Mouse (Mus musculus): Measurements from ENCODE around the gene Nktr. TPM values are rescaled to one million over a fixed set of nuclear protein-coding genes. Genes with fewer than 3 reads are reported as not detected.

Gene Nktr
- polyA plus RNA-seq, 1 experiment from 2014 or later = 69.0 TPM

DNA sequence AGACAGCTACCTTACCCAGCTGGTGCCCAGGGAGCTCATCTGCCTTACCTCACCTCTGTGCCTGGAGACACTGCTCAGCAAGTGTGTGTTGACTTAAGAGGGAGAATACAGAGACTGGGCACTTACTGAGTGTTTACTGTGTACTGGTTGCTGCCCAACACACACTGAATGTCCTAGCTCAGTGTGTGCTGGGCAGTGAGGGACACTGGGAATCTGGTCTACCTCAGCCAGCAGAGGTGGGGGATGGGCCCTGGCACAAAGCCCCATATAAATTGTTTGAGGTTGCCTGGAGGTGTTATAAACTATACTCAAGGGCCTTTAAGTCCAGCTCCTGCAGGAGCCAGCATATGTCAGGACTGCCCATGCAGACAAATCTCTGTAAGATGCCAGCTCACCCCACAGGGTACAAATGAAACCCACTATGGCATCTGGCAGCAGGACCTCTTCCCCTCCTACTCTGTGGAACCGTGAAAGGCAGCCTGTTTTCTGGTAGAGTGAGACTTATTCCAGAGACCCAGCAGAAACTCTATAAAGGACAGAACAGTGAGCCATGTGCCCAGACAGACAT lies 76.1 kb downstream of the Nktr start:
- Histone ChIP-seq H3K9ac (replicated peaks) (no peak overlapping the region), H3K27me3 (no peaks in the 10 kb centered on the region), H3K4me3 (replicated peaks) (no peak overlapping the region), H3K4me1 (replicated peaks) (peaks cover 14% of the 10 kb centered on the region), H3K4me2 (replicated peaks) (no peak overlapping the region), H3K9me3 (no peaks in the 10 kb centered on the region), H3K36me3 (no peaks in the 10 kb centered on the region), H3K27ac (no peak overlapping the region)
- 57% methylated on average over 1 of the region's 1 CpGs for WGBS
- ATAC-seq = no peak

DNA sequence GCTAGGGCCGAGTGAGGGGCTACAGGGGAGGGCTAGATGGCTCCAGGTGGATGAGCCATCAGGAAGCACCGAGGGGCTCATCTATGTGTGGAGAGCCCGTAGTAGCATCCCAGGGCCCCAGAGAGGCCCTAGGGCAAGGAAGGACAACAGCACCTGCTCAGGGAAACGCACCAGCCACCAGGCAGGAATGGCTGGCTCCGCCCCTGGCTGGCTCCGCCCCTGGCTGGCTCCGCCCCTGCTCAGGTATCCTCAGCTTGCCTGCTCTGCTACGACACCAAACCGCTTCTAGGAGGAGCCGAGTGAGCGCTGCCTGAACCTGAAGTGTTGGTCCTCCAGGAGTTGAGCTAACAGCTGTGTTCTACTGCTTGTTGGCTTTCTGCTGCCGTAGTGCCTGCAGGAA lies 78.8 kb downstream of the Nktr start:
- 19% methylated on average over 12 of the region's 12 CpGs for WGBS
- no peak for ATAC-seq
- H3K36me3 ChIP-seq = no peaks in the 10 kb centered on the region
- H3K9ac ChIP-seq (replicated peaks) = no peak overlapping the region
- no peak overlapping the region for H3K4me2 ChIP-seq (replicated peaks)
- H3K4me1 ChIP-seq (replicated peaks) = peaks cover 16% of the 10 kb centered on the region
- no peak overlapping the region for H3K4me3 ChIP-seq (replicated peaks)
- H3K9me3 ChIP-seq = no peaks in the 10 kb centered on the region
- H3K27ac ChIP-seq = no peak overlapping the region
- H3K27me3 ChIP-seq = no peaks in the 10 kb centered on the region

GRCm38 (mm10) chr9:121798887-121799520 lies 80.0 kb downstream of the Nktr start:
- Histone ChIP-seq H3K27me3 (no peaks in the 10 kb centered on the region), H3K4me2 (replicated peaks) (no peak overlapping the region), H3K9ac (replicated peaks) (no peak overlapping the region), H3K36me3 (no peaks in the 10 kb centered on the region), H3K4me3 (replicated peaks) (no peak overlapping the region), H3K4me1 (replicated peaks) (peaks cover 16% of the 10 kb centered on the region), H3K27ac (no peak overlapping the region), H3K9me3 (no peaks in the 10 kb centered on the region)
- WGBS = 41% methylated on average over 6 of the region's 6 CpGs
- ATAC-seq = no peak

DNA sequence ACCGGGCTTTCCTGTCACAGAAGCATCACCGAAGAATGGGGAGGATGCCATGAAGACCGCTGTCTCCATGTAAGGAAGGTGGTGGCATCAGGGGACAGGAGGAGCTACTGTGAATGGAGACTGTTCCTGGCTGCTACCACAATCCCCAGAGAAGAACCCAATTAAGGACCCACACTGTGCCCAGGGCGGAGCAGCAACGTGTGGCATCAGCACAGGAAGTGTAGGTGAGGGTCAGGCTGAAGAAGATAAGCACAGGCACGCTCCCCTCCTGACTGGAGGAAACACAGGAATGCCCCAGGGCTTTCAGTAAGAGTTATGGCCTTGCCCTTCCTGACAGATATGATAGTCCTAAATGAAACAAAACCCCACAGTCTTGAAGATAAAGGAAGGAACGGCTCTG lies 83.8 kb downstream of the Nktr start:
- ATAC-seq = no peak
- Histone ChIP-seq H3K4me1 (replicated peaks) (peaks cover 18% of the 10 kb centered on the region), H3K27ac (no peak overlapping the region), H3K36me3 (no peaks in the 10 kb centered on the region), H3K9me3 (no peaks in the 10 kb centered on the region), H3K9ac (replicated peaks) (no peak overlapping the region), H3K4me2 (replicated peaks) (no peak overlapping the region), H3K4me3 (replicated peaks) (no peak overlapping the region), H3K27me3 (no peaks in the 10 kb centered on the region)
- WGBS = 84% methylated on average over 7 of the region's 7 CpGs

Other genes starting within 250 kb of the Nktr start
- 12.0 and 24.1 TPM in 2 replicates for gene Cck, start 223.5 kb upstream of the Nktr start, polyA plus RNA-seq (2015; fragmentation: Nextera tagmentation; extraction: Ambion mirVana)
- gene Lyzl4, start 77.1 kb upstream of the Nktr start, polyA plus RNA-seq (2015; fragmentation: Nextera tagmentation; extraction: Ambion mirVana) = 0.24 TPM in 1 of 2 replicates, not detected in the other
- gene Vipr1, start 76.5 kb upstream of the Nktr start, polyA plus RNA-seq (2015; fragmentation: Nextera tagmentation; extraction: Ambion mirVana) = 0.43 and 0.48 TPM in 2 replicates
- gene Sec22c, start 13.7 kb upstream of the Nktr start, polyA plus RNA-seq (2015; fragmentation: Nextera tagmentation; extraction: Ambion mirVana) = 31.1 and 36.1 TPM in 2 replicates
- gene Ss18l2, start 8.8 kb upstream of the Nktr start, polyA plus RNA-seq (2015; fragmentation: Nextera tagmentation; extraction: Ambion mirVana) = 146 TPM in 2 replicates
- gene Zfp651, start 40.2 kb downstream of the Nktr start, polyA plus RNA-seq (2015; fragmentation: Nextera tagmentation; extraction: Ambion mirVana) = 6.7 and 12.0 TPM in 2 replicates
- gene Klhl40, start 58.4 kb downstream of the Nktr start, polyA plus RNA-seq (2015; fragmentation: Nextera tagmentation; extraction: Ambion mirVana) = 0.43 and 0.69 TPM in 2 replicates
- gene Hhatl, start 73.3 kb downstream of the Nktr start, polyA plus RNA-seq (2015; fragmentation: Nextera tagmentation; extraction: Ambion mirVana) = 0.24 TPM in 1 of 2 replicates, not detected in the other
- 2.8 and 5.0 TPM in 2 replicates for gene Ccdc13, start 120.3 kb downstream of the Nktr start, polyA plus RNA-seq (2015; fragmentation: Nextera tagmentation; extraction: Ambion mirVana)
- 146 TPM in 2 replicates for gene Higd1a, start 139.2 kb downstream of the Nktr start, polyA plus RNA-seq (2015; fragmentation: Nextera tagmentation; extraction: Ambion mirVana)
- gene Ackr2, start 179.2 kb downstream of the Nktr start, polyA plus RNA-seq (2015; fragmentation: Nextera tagmentation; extraction: Ambion mirVana) = 2.1 and 2.2 TPM in 2 replicates
- not detected in 2 replicates for gene Cyp8b1, start 197.1 kb downstream of the Nktr start, polyA plus RNA-seq (2015; fragmentation: Nextera tagmentation; extraction: Ambion mirVana)
- 0.89 and 0.96 TPM in 2 replicates for gene Fam198a, start 231.8 kb downstream of the Nktr start, polyA plus RNA-seq (2015; fragmentation: Nextera tagmentation; extraction: Ambion mirVana)

Measured in midbrain, embryonic 13.5 days (tissue).